Mouse (Mus musculus) erythroblast, adult 5-6 weeks (primary cell): Measurements from ENCODE around the gene Areg. TPM values are rescaled to one million over a fixed set of nuclear protein-coding genes. Genes with fewer than 3 reads are reported as not detected.

Experiments
- ATAC-seq: replicated peaks from 2 replicates; pipeline ENCODE4 v1.8.0; 2016; ENCODE audit warnings: moderate number of reproducible peaks, mild to moderate bottlenecking, moderate TSS enrichment, inconsistent platforms; ENCODE audit not compliant: poor library complexity, low FRiP score, severe bottlenecking
- total RNA-seq, 2 experiments: library from RNA; stranded (forward) in 1 of 2; stranded (reverse) in 1 of 2; fragments of 150-400 nt in 1 of 2; fragments of 200-764, 138-1000 nt in 1 of 2; gene quantifications; 2 replicates each; pipeline versions ENCODE4 v1.2.3 to v1.2.4; 2015 to 2017; ENCODE audit warnings: low replicate concordance in 2 of 2

The Areg gene
- total RNA-seq (2015; ENCODE audit: low replicate concordance) (not detected in 2 replicates), total RNA-seq (2017; ENCODE audit: low replicate concordance) (not detected in 2 replicates)

DNA sequence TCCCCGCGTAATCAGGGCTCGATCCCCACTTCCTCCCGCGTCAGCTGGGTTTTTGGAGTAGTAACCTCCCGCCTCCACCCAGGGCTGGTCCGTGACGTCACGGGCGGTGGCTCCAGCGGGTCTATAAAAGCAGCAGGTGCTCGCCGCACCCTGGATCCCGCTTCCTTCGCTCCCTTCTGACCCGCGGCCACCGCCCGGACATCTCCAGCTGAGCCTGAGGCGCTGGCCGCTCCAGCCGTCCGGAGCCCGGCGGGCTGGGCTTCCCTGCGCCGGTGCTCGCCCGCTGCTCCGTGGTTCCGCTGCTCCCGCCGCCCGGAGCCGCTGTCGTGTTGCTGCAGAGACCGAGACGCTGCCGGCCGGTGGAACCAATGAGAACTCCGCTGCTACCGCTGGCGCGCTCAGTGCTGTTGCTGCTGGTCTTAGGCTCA lies at the start of gene Areg:
Areg (plus strand) TSS at position 154 of the 428 bp plus-strand sequence.
- no peak for ATAC-seq

DNA sequence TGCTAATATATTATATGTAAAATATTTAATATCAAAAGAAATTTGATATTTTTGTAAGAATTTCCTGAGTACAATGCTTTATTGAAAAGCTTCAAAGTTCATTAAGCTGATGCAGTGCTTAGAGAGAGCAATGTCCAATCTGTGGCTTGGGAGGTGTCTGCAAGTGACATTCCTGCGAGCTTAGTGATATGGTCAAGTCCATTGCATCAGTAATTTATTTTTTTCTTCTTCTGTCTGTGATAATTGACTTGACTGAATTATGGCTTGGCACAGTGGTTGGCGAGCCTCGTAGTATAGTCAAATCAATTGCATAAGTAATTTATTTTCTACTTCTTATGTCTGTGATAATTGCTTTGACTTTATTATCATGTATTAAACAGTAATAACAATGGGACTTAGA lies 49.1 kb upstream of the Areg start:
- no peak for ATAC-seq

DNA sequence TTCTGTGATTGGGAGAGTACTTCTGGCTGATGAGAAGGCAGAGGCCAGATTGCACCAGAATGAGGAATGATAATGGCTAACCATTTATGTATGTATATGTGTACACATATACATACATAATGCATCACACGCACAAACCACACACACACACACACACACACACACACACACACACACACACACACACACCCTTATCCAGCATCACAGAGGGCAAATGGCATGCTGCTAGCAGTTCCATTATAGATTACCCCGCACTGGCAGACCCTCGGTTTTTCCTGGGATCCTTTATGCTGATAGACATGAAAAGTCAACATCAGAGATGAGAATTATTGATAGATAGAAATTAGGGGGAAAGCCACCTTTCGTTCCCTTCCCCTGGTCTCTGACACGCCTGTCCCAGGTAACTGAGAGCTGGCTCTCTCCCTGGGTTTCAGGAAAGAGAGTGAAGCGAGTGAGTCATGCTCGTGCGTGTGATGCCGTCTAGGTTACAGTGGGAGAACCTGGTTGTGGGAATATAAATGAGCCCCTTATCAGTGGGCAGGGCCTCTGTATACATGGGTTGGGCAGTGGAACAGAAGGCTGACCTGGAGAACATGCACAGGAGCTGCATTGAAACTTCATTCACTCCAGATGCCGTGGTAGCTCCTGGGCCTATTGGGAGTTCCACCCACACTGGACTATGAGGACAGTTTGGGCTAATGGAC lies 41.3 kb upstream of the Areg start:
- ATAC-seq: no peak

DNA sequence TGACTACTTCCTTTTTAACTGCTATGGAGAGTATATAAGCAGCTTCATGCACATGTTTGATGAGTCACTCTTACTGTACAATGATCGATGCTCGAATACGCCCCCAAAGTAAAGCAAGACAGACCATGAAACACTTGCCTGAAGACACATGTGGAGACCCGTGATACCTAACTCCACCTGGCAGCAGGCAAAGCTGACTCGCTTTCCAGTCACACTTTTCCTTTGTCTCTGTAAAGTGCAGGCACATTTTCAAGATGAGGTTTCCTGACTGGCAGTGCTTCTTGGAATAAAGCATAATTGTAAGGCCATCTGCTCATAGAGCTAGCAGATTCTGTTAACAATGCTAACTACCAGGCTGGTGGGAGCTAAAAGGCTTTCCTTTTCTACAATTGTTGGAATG lies 37.7 kb upstream of the Areg start:
- no peak for ATAC-seq

DNA sequence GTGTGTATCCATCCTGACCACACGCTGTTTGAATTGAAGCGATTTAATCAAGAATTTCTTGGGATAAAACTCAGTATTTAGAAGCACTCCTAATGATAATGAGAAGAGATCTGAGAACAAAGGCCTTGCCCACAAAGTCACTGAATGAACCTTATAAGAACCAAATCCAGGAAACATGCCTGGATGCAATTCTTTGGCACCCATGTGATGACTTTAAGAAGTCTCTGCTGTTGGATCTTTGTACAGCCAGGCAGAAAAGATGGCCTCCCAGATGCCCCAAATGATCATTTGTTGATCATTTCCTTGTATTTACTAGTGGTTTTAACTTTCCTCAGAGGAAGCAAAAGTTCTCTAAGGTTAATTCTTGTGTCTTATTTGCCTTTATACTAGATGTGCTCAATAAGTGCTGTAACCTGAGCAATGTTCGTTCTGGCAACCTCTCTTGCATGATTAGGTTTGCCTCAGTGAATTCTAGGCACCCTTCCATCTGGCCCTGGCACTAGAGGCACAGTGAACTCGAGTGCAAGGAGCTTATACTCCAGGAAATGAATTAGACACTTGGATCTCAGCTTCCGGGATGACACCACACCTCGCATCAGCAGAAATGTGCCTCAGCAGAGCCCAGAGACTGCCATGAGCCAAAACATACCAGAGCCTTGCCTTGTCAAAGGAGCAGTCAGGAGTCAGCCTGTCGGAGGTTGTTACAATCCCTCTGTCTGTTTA lies 35.3 kb upstream of the Areg start:
- ATAC-seq: no peak

DNA sequence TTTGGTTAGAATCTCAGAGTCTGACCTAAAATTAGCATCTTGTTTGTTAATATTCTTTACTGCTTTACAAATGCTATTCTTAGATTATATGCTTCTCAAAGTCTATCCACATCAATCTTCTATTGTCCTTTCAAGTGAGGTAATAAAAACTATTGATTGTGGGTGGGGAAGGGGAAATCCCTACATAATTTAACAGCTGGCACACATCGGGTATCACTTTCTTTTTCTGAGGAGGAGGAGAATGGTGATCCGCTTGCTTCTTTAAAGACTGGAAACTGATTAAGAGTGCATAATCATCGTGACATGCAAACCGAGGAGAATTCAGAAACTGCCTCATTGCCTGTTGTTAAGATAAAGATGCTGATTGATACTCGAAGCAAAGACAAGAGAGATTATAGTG lies 33.2 kb upstream of the Areg start:
- no peak for ATAC-seq

DNA sequence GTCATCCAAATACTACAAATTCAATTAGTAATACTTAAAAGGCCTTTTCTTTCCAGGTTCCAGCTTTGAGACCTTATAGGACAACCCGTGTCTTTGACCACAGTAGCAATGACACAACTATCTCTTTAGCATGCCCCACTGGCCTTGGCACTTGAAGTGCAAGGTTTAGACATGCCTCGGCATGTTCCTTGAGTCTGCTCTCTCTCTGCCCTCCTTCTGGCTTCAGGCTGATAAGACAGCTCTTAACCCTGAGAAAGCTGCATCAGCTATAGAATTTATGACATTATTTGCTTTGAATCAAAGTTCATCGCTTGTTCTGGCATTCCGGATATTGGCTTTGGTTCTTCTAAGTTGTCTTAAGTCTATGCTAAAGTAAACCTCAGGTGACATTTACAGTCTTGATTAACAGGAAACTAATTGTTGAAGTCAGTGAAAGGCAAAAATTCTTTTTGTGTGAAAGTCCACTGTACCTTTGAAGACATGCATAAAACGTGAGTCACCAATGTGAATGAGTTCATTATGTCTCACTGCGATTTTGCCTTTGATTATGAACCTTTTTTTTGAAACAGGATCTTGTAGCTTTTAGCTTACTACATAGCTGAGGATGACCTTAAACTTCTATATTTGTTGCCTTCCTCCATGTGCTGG lies 29.3 kb upstream of the Areg start:
- no peak for ATAC-seq

DNA sequence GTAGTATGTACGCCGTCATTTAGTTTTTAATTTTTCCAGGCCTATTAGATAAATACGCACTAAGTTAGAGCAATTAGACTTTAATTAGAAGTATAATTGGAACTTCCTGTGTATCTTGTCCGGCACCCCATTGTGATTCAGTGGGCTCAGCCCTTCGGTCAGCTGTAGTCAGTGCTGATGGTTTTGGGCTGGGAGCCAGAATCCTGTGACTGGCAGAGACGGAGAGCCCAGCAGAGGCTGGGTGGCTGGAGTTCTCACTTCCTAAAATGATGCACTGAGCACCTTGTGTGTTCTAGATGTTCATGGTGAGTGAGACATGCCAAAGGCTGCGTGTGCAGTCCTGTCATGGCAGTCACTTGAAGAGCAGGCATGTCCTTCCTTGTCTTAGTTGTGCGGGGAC lies 28.4 kb upstream of the Areg start:
- no peak for ATAC-seq

DNA sequence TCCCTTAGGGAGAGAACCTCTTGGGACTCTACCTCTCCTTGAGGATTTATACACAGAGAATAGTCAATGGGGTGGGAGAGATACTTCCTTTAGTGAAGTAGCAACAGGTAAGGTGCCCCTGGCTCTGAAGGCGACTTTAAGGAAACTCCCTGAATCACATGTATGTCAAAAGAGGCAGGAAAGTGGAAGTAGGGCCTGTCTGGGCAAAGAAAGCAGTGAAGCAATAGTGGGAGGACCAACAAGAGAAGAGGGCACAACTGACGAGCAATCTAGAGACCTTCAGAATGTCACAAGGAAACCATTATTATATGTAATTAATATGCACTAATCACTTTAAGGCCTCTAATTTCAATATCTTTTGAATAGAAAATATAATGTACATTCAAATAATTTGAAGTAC lies 25.4 kb upstream of the Areg start:
- no peak for ATAC-seq

DNA sequence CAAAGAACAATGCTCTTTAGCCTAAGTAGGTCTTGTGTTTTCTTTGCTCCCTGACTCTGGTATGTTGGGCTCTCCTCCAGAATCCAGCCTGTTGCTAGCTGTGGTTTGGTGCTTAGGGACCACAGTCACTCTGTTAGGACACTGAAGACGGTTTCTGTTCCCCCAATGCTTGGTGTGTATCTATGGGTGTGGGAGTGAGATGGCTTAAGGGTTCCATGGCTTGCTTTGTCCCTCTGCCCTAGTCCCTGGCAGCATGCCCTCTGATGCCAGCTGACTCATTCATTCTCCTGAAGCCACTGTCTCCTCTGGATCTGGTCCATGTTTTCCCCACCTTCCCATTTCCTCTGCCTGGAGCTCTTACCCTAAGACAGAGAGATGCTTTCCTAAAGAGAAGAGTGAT lies 24.8 kb upstream of the Areg start:
- no peak for ATAC-seq

DNA sequence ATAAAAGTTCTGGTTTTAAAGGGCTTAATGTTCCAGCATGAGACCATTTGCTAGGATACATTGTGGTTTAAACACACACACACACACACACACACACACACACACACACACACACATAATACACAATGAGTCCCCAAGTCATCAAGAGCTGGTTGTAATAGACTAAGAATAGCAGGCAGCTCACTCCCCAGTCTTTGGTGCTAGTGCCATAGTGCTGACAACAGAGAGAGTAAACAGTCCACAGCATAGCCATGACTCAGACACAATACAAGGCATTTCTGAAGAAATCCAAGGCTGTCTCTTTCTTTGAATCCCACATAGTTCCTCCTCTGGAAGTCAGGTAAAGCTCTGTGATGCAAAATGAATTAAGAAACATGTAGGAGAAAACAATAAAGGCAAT lies 20.8 kb upstream of the Areg start:
- no peak for ATAC-seq

DNA sequence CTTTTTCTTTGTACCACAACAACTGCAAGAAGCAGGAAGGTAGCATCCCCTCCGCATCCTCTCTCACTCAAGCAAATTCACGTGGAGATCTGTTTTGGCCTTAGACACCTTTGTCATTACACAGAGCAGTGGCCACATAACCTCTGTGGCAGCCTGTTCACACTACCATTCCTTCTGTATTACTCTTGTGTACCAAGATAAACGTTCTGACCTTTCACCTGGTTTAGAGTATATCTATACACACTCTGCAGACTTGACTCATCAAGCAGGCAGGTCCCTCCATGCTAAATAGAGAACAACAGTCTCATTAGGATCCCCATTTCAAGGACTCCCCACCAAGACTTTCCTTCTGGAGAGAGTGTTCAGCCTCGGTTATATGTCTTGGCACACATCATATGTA lies 16.0 kb upstream of the Areg start:
- ATAC-seq: no peak

DNA sequence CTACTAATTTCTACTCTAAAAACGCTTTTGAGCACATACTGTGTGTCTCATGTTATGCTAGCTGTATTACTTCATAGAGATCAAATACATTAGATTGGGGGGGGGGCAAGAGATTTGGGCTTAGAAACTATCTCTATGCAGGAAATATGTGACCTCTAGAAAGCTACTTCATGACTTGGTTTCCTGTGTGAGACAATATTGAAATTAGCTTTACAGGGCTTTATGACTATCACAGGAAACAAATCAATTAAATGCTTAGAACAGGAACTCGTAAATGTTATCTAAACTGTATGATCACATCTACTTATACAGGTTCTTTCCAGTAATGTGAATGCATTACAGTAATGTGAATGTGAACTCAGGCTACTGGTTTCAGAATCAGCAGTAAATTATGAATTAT lies 15.3 kb upstream of the Areg start:
- no peak for ATAC-seq

DNA sequence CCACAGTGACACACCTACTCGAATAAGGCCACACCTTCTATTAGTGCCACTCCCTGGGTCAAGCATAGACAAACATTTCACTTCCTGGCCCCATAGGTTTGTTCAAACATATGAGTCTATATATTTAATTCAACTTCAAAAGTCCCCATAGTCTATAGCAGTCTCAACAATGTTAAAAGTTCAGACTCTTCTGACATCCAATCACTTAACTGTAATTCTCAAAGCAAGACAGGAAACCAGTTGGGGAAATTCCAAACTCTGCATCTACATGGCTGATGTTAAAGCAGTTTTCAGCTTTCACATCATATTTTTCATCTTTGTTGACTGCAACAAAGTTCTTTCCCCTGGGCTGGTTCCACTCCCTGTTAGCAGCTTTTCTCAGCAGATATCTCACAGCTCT lies 12.8 kb upstream of the Areg start:
- ATAC-seq: no peak

DNA sequence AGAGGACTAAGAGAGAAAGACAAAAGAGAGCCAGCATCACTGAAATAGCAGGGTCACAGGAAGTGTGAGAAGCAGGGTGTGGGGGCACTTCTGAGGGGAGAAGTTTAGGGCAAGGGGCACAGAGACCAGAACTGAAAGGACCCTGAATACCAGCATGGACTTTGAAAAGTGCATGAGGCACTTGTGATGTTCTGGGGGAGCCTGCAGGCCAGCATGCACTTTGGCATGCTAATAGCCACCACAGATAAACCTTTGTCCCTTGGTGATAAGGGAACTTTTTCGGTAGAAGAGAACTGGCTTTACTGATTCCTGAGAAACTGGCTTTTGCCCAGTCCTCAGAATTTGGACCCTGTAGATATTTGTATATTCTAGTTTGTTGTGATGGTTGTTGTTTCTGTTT lies 4.4 kb upstream of the Areg start:
- no peak for ATAC-seq

DNA sequence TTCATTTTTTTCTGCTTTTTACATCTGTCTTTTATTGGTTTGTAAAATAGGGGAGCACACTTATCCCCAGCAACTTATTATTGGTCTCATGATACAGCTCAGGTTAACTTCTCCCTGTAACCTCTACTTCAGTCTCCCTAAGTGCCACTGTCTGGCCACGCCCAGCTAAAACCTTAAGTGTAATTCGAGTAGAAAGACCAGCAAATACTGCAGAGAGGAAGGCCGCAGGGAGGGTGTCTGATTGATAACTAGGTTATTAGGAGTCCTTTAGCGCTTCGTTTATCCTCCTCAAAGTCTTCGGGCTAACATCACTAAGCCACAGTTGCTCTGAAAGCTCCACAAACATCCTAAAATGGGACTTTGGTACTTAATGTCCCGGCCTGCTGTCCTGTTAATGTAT lies 429 bp upstream of the Areg start:
- no peak for ATAC-seq

DNA sequence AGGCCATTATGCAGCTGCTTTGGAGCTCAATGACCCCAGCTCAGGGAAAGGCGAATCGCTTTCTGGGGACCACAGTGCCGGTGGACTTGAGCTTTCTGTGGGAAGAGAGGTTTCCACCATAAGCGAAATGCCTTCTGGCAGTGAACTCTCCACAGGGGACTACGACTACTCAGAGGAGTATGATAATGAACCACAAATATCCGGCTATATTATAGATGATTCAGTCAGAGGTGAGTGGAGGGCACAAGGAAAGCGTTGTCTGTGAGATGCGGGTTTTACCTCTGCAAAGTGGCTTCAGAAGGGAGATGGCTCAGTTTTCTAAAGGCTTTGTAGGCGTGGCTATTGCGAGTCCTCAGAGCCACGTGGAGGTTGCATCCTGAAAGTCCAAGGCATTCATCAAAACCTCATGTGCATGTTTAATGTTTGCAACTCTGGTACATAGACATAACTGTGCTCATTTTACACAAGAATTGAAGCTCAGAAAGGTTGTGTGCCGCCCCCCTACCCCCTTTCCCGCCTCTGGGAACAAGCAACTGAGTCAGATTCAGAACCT lies 1.6 kb downstream of the Areg start:
- no peak for ATAC-seq

DNA sequence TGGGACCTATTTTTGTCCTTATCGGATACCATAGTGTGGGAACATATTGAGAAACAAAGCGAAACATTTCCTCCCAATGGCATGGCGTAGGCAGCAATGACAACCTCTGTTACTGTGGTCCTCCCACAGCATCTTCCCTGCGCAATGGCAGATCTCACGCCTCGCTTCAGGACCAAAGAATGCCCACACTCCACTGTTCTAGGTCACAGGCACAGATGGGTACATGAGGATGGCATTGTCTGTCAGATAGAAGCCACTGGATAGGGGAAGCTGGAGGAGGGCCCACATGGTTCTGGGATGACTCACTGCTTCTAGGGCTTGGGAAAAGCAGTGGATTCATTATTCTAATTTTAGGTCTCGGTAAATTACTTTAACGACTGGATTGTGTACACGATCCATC lies 5.6 kb downstream of the Areg start:
- ATAC-seq: no peak

DNA sequence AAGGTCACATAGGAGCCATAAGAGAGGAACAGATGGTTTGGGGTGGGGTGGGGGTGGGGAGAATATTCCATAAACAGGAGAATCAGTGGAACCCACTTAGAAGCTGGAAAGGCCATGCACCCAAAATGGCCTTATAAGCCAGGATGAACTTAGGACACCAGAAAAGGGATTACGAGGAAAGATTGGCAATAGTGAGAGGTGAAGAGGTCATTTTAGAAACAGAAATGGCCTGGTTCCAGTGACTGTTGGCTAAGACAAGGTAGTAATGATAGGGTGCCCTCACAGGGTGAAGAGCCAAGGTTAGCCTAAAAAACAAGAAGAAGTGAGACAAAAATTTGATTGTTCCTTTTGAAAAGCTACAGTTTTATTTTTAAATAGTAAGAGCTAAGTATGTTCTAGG lies 7.6 kb downstream of the Areg start:
- no peak for ATAC-seq

DNA sequence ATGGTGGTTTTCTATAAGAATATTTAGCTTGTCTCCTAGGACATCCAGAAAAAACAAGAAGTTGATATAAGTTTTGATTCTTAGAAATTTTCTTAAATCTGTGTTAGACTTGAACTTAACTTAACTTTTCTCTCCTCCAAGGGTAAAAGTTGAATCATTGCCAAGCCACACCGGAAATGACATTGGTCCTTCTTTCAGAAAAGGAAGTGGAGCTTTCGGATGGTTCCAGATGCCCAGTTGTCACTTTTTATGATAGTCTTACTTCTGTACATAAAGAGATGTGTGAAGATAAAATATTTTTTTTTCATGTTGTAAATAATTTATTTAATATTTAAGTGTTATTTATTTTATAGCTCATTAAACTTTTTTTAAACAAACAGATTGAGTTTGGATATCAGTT lies 8.7 kb downstream of the Areg start:
- ATAC-seq: no peak

DNA sequence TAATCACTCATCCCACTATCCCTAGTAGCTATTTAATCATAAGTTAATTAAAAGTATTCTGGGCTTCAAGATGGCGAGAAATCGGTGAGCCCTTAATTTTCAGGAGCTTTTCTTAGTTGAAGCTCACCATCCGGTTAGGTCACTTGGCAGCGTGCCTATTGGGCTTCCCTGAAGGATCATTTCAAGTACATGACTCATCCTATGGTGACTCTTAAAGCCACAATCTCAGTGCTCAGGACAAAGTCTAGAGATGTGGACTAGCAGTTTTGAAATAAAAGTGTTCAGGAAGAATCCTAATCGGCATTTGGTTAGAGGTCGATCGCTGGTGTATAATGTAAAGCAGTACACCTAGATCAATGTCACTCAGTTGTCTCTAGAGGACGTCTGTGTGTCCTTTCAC lies 17.3 kb downstream of the Areg start:
- ATAC-seq: no peak
